Mouse (Mus musculus) forebrain, embryonic 11.5 days (tissue): ENCODE data around the gene Trmu. TPM values are rescaled to one million over a fixed set of nuclear protein-coding genes. Genes with fewer than 3 reads are reported as not detected.

Source experiments
- ATAC-seq: fragments of 200-750 bp; cut with Nextera tagmentation; replicated peaks from 2 replicates; pipeline ENCODE4 v1.8.0; 2017; ENCODE audit warnings: moderate TSS enrichment; ENCODE audit not compliant: low FRiP score
- DNase-seq: peaks from one replicate; pipeline ENCODE4 v3.0.0-alpha.2; 2017; ENCODE audit warnings: low spot score
- H3K27ac ChIP-seq: fragments of 300-500 bp; sonication (generic); 2 replicates; pipeline ENCODE4 v1.5.1; 2014; ENCODE audit warnings: low read depth, low read length
- H3K27me3 ChIP-seq: fragments of 300-500 bp; sonication (generic); 2 replicates; pipeline ENCODE4 v1.6.1; 2014; ENCODE audit warnings: mild to moderate bottlenecking, low read length, mixed read lengths; ENCODE audit not compliant: control insufficient read depth, insufficient read depth
- H3K36me3 ChIP-seq: fragments of 300-500 bp; sonication (generic); 2 replicates; pipeline ENCODE4 v1.6.1; 2014; ENCODE audit warnings: mild to moderate bottlenecking, low read length, moderate library complexity, mixed read lengths; ENCODE audit not compliant: control insufficient read depth, insufficient read depth
- H3K4me1 ChIP-seq: fragments of 300-500 bp; sonication (generic); replicated peaks from 2 replicates; pipeline ENCODE4 v1.6.1; 2014; ENCODE audit warnings: low read length, mixed read lengths; ENCODE audit not compliant: control insufficient read depth, insufficient read depth
- H3K4me2 ChIP-seq: fragments of 300-500 bp; sonication (generic); 2 replicates; pipeline ENCODE4 v1.6.1; 2014; ENCODE audit warnings: low read depth, mild to moderate bottlenecking, low read length, moderate library complexity, mixed read lengths; ENCODE audit not compliant: severe bottlenecking
- H3K4me3 ChIP-seq: fragments of 300-500 bp; sonication (generic); 2 replicates; pipeline ENCODE4 v1.5.1; 2014; ENCODE audit warnings: low read depth, low read length
- H3K9ac ChIP-seq: fragments of 300-500 bp; sonication (generic); 2 replicates; pipeline ENCODE4 v1.6.1; 2014; ENCODE audit warnings: low read length
- H3K9me3 ChIP-seq: fragments of 300-500 bp; sonication (generic); 2 replicates; pipeline ENCODE4 v1.6.1; 2016; ENCODE audit warnings: low read length, mixed read lengths; ENCODE audit not compliant: control insufficient read depth
- WGBS: fragments of 180-500 bp; shearing (Covaris S2); extraction: QIAGEN DNeasy Blood & Tissue Kit; methylation state at CpG from one replicate; pipeline ENCODE4 v1.1.7; 2014; 5-methylcytosine and 5-hydroxymethylcytosine counted together
- polyA plus RNA-seq: library from polyadenylated mRNA; unstranded; fragments of >200 nt; fragmentation: Nextera tagmentation; extraction: Ambion mirVana; gene quantifications from 2 replicates; pipeline ENCODE4 v1.2.1, GENCODE M21; 2014

Gene Trmu
- polyA plus RNA-seq = 35.7 and 38.6 TPM in 2 replicates

DNA sequence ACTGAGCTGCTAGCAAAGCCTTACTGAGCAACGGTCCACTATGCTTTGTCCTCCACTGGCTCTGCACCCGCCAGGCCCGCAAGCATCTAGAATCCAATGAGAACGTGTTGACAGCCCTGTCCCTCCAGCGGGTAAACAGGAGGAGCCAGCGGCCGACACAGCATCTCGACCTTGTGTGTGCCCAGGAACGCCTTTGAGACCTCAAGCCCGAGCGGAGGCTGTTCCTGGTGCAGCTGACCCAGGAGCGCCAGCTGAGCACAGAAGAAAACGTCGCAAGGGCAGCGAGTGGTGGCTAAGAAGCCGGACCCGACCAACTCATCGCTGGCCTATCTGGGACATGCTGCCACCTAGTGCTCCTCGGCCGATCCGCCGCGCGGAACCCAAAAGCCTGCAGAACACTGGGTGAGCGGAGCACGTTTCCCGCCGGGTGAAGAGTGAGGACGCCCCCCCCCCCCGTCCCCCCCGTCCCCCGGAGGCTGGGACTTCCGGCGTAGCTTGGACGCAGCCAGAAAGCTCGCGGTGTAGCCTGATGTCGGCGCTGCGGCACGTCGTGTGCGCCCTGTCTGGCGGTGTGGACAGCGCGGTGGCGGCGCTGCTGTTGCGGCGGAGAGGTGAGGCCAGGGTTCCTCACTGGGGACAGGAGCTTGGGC lies at the start of gene Trmu:
TSS of gene Trmu (plus strand) at position 465 of the 650 bp plus-strand sequence.
- Histone ChIP-seq H3K4me2 (peak within 1 kb of the TSS; percentile 96), H3K9ac (peak within 1 kb of the TSS; percentile 89), H3K27me3 (no peaks in the 10 kb centered on the region), H3K27ac (peak within 1 kb of the TSS; percentile 59; the same call in 1 of the 2 replicates), H3K4me1 (peaks cover 4% of the 10 kb centered on the region; the same call in 1 of the 2 replicates), H3K4me3 (peak within 1 kb of the TSS; percentile 71), H3K9me3 (no peaks in the 10 kb centered on the region), H3K36me3 (peaks cover 9% of the 10 kb centered on the region; the same call in 1 of the 2 replicates)
- DNase-seq (peak; percentile 98), ATAC-seq (peak; percentile 93)
- WGBS = 1% methylated on average over 42 of the region's 50 CpGs

DNA sequence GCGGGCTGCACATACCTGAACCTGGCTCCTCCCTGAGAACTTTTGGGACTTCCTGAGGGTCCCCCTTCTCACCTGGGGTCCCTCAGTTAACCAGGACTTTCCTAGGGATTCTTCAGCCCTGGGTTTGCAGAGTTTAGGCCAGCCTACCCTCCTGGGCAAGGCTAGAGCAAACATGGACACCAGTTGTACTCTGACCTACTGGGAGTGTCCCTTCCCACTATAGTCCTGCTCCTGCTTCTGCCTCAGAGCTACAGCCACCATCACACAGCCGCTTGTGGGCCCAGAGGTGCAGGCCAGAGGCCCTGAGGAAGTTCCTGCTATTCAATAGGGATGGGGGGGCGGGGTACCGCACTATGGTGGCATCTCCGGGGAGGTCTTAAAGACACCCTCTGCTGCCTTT lies 49.6 kb upstream of the Trmu start:
- Histone ChIP-seq H3K4me2 (no peak overlapping the region), H3K27ac (no peak overlapping the region), H3K4me3 (no peak overlapping the region), H3K27me3 (no peaks in the 10 kb centered on the region), H3K9ac (no peak overlapping the region), H3K4me1 (no peaks in the 10 kb centered on the region), H3K9me3 (no peaks in the 10 kb centered on the region), H3K36me3 (no peaks in the 10 kb centered on the region)
- 59% methylated on average over 5 of the region's 5 CpGs for WGBS
- DNase-seq = no peak
- no peak for ATAC-seq

DNA sequence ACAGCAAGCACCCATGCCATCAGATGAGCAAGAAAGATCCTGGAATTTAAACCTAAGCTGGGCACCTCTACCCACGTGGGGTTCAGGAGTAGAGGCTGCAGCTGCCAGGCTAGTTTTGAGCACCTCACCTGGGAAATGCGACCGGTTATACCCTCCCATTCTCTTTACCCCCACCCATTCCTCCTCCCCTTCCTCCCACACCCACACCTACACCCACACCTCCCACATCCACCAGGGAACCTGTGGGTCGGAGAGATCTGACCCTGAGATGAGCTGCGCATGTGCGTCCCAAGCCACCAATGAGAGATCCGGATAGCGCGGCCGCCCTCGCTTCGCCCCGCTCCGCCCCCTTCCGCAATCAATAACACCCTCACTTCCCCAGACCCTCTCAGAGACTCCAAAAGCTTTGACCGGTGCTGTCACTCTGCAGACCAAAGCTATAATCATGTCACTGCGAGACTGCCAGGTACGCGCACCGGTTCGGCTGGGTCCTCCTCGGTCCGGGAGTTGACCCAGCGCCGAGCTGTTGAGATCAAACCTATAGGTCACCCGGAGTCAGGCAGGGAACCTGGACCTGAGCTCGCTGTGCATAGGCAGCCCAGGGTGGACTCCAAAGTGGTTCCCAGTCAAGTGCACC lies 47.0 kb upstream of the Trmu start, which contains the start of gene Ttc38:
TSS of gene Ttc38 (plus strand) at position 353 of the 637 bp plus-strand sequence.
- DNase-seq (peak; percentile 84), ATAC-seq (peak; percentile 86)
- peak within 1 kb of the TSS; percentile 59 for H3K9ac ChIP-seq
- 2% methylated on average over 27 of the region's 27 CpGs for WGBS
- no peaks in the 10 kb centered on the region for H3K9me3 ChIP-seq
- H3K27ac ChIP-seq = no peak within 1 kb of the TSS
- no peaks in the 10 kb centered on the region for H3K27me3 ChIP-seq
- H3K36me3 ChIP-seq = no peaks in the 10 kb centered on the region
- H3K4me2 ChIP-seq = peak within 1 kb of the TSS; percentile 84
- no peaks in the 10 kb centered on the region for H3K4me1 ChIP-seq
- peak within 1 kb of the TSS; percentile 52 for H3K4me3 ChIP-seq

DNA sequence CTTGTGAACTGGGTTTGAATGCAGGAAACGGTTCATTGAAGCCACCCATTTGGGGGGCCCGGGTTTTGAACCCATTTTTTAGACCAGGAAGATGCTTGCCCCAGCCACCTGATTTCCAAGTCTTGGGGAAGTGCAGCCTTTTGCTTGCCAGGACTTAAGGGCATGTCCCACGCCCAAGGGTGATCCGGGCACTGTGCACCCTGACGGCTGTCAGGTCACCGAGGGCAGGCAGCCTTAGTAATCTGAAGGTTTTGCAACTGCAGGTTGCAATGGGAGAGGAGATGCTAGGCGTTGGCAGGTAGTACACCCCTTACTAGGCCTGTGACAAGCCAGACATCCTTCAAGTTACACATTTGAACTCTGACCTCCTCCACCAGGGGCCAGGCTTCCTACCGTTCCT lies 46.5 kb upstream of the Trmu start:
- no peaks in the 10 kb centered on the region for H3K27me3 ChIP-seq
- no peak for DNase-seq
- no peaks in the 10 kb centered on the region for H3K36me3 ChIP-seq
- peak overlapping the region; percentile 59 for H3K9ac ChIP-seq
- H3K4me3 ChIP-seq = peak overlapping the region; percentile 52
- WGBS = 53% methylated on average over 8 of the region's 8 CpGs
- H3K4me1 ChIP-seq = no peaks in the 10 kb centered on the region
- ATAC-seq = no peak
- peak overlapping the region; percentile 84 for H3K4me2 ChIP-seq
- H3K9me3 ChIP-seq = no peaks in the 10 kb centered on the region
- H3K27ac ChIP-seq = no peak overlapping the region

DNA sequence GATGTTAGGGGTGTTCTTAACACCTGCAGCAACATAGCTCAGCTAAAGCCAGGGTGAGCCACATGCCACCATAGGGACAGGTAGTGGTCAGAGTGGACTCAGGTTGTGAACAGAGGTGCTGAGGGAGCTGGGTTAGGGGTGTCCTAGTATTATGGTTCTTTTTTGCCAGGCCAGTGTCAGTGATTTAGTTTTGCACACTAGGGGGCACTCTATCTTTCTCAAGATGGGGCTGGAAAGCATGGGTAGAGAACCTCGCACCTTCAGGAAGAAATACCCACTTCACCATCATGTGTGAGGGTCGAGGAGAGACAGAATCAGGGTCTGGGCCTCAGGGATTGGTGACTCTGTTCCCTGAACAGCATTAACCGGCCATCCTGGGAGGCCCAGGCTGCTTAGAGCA lies 43.8 kb upstream of the Trmu start:
- 56% methylated on average over 3 of the region's 3 CpGs for WGBS
- Histone ChIP-seq H3K4me2 (no peak overlapping the region), H3K9me3 (no peaks in the 10 kb centered on the region), H3K9ac (no peak overlapping the region), H3K36me3 (no peaks in the 10 kb centered on the region), H3K4me3 (no peak overlapping the region), H3K27ac (no peak overlapping the region), H3K27me3 (no peaks in the 10 kb centered on the region), H3K4me1 (no peaks in the 10 kb centered on the region)
- DNase-seq (no peak), ATAC-seq (no peak)

DNA sequence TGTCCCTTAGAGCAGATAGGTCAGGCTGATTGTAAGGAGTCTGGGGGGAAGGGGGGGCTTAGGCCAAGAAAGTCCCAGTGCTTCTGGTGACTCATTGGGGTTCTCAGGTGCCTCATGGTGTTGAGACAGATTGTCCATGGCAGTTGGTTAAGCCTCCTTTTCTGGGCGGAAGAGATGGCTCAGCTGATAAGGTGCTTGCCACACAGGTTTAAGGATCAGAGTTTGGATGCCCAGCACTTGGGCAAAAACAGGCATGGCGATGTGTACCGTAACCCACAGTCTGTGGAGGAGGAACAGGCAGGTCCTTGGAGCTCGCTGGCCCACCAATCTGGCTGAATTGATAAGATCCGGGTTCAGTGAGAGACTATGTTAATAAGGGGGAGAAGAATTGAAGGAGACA lies 42.2 kb upstream of the Trmu start:
- no peak for DNase-seq
- Histone ChIP-seq H3K36me3 (no peaks in the 10 kb centered on the region), H3K4me1 (no peaks in the 10 kb centered on the region), H3K27ac (no peak overlapping the region), H3K4me3 (no peak overlapping the region), H3K27me3 (no peaks in the 10 kb centered on the region), H3K9ac (no peak overlapping the region), H3K4me2 (no peak overlapping the region), H3K9me3 (no peaks in the 10 kb centered on the region)
- no peak for ATAC-seq
- WGBS = 94% methylated on average over 5 of the region's 5 CpGs

DNA sequence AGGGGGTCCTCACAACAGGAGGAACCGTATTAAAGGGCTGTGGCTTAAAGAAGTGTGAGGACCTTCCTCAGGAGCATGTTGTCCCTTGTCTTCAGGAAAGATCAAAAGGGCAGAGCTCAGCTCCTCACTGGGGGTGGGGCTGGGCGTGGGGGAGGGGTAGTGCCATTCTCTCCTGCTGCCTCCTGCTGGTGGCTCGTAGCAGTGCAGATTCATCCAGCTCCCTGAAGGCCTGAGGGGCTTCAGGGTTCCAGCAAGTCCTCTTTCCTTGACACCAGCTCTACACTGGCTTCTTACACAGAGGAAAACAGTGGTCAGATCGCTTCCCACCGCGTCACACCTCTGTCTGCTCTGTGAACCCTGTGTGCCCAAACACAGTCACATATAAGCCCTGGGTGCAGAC lies 38.1 kb upstream of the Trmu start:
- Histone ChIP-seq H3K9ac (no peak overlapping the region), H3K36me3 (no peaks in the 10 kb centered on the region), H3K27me3 (no peaks in the 10 kb centered on the region), H3K4me1 (no peaks in the 10 kb centered on the region), H3K4me3 (no peak overlapping the region), H3K4me2 (no peak overlapping the region), H3K27ac (no peak overlapping the region), H3K9me3 (no peaks in the 10 kb centered on the region)
- DNase-seq (peak; percentile 68), ATAC-seq (no peak)
- WGBS = 30% methylated on average over 6 of the region's 6 CpGs

DNA sequence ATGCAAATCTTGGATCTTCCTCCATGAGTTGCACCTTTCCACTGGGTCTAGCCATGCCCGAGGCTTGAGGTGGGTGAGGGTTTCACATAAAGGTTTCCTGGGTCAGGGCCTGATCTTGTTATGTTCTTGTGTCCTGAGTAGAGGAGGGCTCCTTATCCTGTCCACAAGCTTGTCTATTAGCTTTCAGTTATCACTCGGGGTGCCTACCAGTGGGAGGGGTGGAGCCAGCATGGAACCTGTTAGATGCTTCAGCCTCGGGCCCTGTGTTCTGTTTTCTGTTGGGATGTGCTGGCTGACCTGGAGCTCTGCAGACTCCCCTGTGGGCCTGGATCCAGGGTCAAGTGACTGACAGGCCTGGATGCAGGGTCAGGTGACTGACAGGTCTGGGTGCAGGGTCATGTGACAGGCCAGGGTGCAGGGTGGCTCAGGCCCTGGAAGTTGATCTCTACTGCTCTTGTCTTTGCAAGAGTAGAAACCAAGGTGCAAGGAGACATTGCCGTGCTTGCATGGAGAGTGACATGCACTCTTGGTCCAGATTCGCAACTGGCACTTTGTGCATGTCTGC lies 37.2 kb upstream of the Trmu start:
- ATAC-seq = no peak
- WGBS = 86% methylated on average over 5 of the region's 5 CpGs
- no peak overlapping the region for H3K27ac ChIP-seq
- H3K4me1 ChIP-seq = no peaks in the 10 kb centered on the region
- DNase-seq = no peak
- no peaks in the 10 kb centered on the region for H3K36me3 ChIP-seq
- H3K9me3 ChIP-seq = no peaks in the 10 kb centered on the region
- no peak overlapping the region for H3K9ac ChIP-seq
- H3K27me3 ChIP-seq = no peaks in the 10 kb centered on the region
- H3K4me2 ChIP-seq = no peak overlapping the region
- no peak overlapping the region for H3K4me3 ChIP-seq
